Mouse (Mus musculus) bone marrow, adult 2 months (tissue): ENCODE measurements around the gene Csde1. TPM values are rescaled to one million over a fixed set of nuclear protein-coding genes. Genes with fewer than 3 reads are reported as not detected.

Source experiments
- H3K27ac ChIP-seq: fragments of 200-500 bp; 2 replicates; pipeline ENCODE4 v1.5.1; 2012; ENCODE audit warnings: low read depth, mild to moderate bottlenecking, control low read depth, inconsistent platforms, low read length; ENCODE audit not compliant: control insufficient read depth, poor library complexity, insufficient read depth
- H3K4me1 ChIP-seq: fragments of 200-500 bp; 2 replicates; pipeline ENCODE4 v1.6.1; 2011; ENCODE audit warnings: low read length; ENCODE audit not compliant: control insufficient read depth, insufficient read depth
- H3K4me3 ChIP-seq: fragments of 200-500 bp; replicated peaks from 2 replicates; pipeline ENCODE3; 2011; ENCODE audit warnings: mild to moderate bottlenecking, low read depth, low read length, control low read depth; ENCODE audit not compliant: control insufficient read depth
- CTCF ChIP-seq: fragments of 200-500 bp; IDR thresholded peaks from 2 replicates; pipeline ENCODE4 v1.5.1; 2011; ENCODE audit warnings: low read length, control low read depth; ENCODE audit not compliant: control insufficient read depth, insufficient read depth
- POLR2A ChIP-seq: fragments of 200-500 bp; IDR thresholded peaks from 2 replicates; pipeline ENCODE4 v1.6.1; 2011; ENCODE audit warnings: low read depth, mild to moderate bottlenecking, control low read depth, low read length, borderline replicate concordance; ENCODE audit not compliant: control insufficient read depth
- WGBS: fragments of 180-500 bp; shearing (Covaris S2); methylation state at CpG from one replicate; pipeline ENCODE4 v1.1.7; 2018; 5-methylcytosine and 5-hydroxymethylcytosine counted together
- polyA plus RNA-seq: library from polyadenylated mRNA; stranded (reverse); fragments of >200 nt; gene quantifications from 2 replicates; pipeline ENCODE4 v1.2.4, GENCODE M21; 2011; ENCODE audit warnings: low replicate concordance; ENCODE audit not compliant: missing spikeins, insufficient read depth, insufficient read length

Csde1 gene
- polyA plus RNA-seq, 1 experiment = 116 TPM

DNA sequence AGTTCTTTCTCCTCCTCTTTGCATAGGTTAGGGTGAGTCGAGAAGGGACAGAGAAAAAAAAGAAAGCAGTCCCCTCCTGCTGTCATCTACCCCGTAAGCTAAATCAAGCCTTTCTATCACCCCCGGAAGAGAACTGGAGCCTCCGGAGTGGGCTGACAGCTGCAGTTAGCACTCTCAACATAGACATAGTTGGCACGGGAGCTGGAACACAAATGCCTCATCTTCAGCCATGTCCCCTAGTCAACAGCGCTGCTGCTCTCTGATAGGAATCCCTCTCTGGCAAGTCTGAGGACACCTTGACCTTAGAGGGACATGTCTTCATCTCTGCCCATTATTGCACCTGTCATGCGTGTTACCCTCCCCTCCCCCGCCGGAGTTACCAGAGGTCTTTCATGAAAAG, 59.1 kb downstream of the Csde1 start:
- 82% methylated on average over 9 of the region's 9 CpGs for WGBS
- H3K4me1 ChIP-seq = no peaks in the 10 kb centered on the region
- TF ChIP-seq CTCF (no peak), POLR2A (no peak)
- no peak overlapping the region for H3K4me3 ChIP-seq
- no peak overlapping the region for H3K27ac ChIP-seq

DNA sequence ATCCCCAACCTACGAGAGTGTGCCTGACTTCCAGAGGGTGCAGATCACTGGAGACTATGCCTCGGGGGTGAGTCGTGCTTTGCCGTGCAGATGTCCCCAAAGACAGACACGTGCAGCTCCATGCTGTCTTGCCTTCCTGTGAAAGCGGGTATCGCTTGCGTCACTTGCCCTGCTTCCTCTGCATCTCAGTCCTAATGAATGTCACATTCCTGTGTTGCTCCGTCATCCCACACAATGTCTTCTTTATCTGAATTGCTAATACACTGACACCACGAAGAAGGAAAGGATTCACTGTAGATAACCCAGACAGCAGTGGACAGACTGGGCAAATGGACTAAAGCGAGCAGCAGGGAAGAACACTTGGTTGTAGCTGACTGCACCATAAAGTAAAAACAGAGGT, 60.8 kb downstream of the Csde1 start:
- Histone ChIP-seq H3K27ac (no peak overlapping the region), H3K4me1 (no peaks in the 10 kb centered on the region; the same call in 1 of the 2 replicates), H3K4me3 (no peak overlapping the region)
- TF ChIP-seq POLR2A = no peak
- no peak for TF ChIP-seq CTCF
- WGBS = 70% methylated on average over 11 of the region's 11 CpGs

GRCm38 (mm10) chr3:103081861-103082453, 61.7 kb downstream of the Csde1 start:
- no peak for TF ChIP-seq POLR2A
- no peak overlapping the region for H3K4me3 ChIP-seq
- H3K27ac ChIP-seq = no peak overlapping the region
- 87% methylated on average over 17 of the region's 17 CpGs for WGBS
- H3K4me1 ChIP-seq = no peaks in the 10 kb centered on the region; the same call in 1 of the 2 replicates

- TF ChIP-seq CTCF (no peak), POLR2A (no peak)
- H3K27ac ChIP-seq = no peak overlapping the region
Observed at GRCm38 (mm10) chr3:103082761-103083160, 62.5 kb downstream of the Csde1 start.

DNA sequence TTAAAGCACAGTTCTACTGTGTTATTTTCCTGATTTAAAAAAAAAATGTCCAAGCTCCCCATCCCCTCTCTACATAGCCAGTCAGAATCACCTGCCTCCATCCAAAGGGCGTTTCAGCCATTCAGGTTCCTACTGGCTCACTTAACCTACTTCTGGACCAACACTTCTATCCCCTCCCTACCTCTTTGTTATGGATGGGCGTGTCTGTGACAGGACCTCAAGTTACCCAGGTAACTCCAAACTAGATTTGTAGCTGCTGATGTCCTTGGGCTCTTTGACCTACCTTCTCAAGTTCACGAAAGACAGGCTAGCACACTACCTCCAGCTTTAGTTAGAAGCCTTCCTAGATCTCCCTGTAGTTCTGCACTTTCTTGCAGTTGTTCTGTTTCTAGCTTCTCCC, 65.8 kb downstream of the Csde1 start:
- Histone ChIP-seq H3K4me1 (no peaks in the 10 kb centered on the region; the same call in 1 of the 2 replicates), H3K27ac (no peak overlapping the region), H3K4me3 (no peak overlapping the region)
- WGBS = 70% methylated on average over 3 of the region's 3 CpGs
- TF ChIP-seq POLR2A = no peak
- TF ChIP-seq CTCF = no peak

More at GRCm38 (mm10) chr3:103082761-103083160, 62.5 kb downstream of the Csde1 start:
- Histone ChIP-seq H3K4me3 (no peak overlapping the region), H3K4me1 (no peaks in the 10 kb centered on the region; the same call in 1 of the 2 replicates)
- 81% methylated on average over 5 of the region's 5 CpGs for whole genome bisulfite sequencing

DNA sequence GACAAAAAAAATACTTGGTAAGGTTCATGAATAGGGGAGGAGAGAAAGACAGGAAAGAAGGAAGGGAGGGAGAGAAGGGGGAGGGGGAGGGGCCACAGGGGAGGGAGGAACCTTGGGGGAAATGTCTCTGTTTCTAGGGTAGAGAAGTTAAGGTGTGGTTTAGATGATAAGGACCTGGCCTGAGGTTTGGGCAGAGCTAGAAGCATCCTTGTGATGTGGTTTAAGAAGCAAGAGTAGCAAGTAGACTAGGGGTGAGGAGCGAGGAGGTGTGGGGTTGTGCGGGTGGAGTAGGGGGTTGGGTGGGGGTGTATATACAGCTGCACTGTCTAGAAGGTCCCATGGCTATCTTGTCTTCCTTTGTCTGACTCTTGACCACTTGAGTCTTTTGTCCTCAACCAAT, 71.5 kb downstream of the Csde1 start:
- TF ChIP-seq CTCF (no peak), POLR2A (no peak)
- H3K4me1 ChIP-seq = no peaks in the 10 kb centered on the region
- H3K27ac ChIP-seq = no peak overlapping the region
- 90% methylated on average over 2 of the region's 2 CpGs for WGBS
- no peak overlapping the region for H3K4me3 ChIP-seq

- H3K27ac ChIP-seq = no peak overlapping the region
- no peaks in the 10 kb centered on the region; the same call in 1 of the 2 replicates for H3K4me1 ChIP-seq
- TF ChIP-seq CTCF (no peak), POLR2A (no peak)
- no peak overlapping the region for H3K4me3 ChIP-seq
- WGBS = 80% methylated on average over 23 of the region's 23 CpGs
Observed at GRCm38 (mm10) chr3:103098662-103099061, 78.4 kb downstream of the Csde1 start.

DNA sequence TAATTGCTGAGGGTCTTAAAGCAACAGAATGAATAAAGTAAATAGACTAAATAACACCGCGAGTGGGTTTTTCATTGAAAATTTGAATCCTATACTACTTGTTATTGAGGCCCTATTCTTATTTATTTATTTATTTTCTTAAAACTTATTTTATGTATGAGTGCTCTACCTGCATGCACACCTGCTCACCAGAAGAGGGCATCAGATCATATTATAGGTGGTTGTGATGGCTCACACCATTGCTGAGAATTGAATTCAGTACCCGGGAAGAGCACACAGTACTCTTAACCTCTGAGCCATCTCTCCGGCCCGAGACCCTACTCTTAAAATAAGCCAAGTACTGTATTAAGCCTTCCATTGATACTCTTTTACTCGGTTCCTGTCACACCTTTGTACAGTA, 79.4 kb downstream of the Csde1 start:
- H3K4me1 ChIP-seq = no peaks in the 10 kb centered on the region; the same call in 1 of the 2 replicates
- H3K27ac ChIP-seq = no peak overlapping the region
- H3K4me3 ChIP-seq = no peak overlapping the region
- TF ChIP-seq CTCF (no peak), POLR2A (no peak)
- WGBS = 82% methylated on average over 6 of the region's 6 CpGs

- no peak for TF ChIP-seq CTCF
- no peak for TF ChIP-seq POLR2A
- 24% methylated on average over 2 of the region's 2 CpGs for WGBS
- Histone ChIP-seq H3K4me3 (no peak overlapping the region), H3K27ac (no peak overlapping the region), H3K4me1 (no peaks in the 10 kb centered on the region; the same call in 1 of the 2 replicates)
Observed at GRCm38 (mm10) chr3:103100735-103101134, 80.5 kb downstream of the Csde1 start.
